Mouse (Mus musculus) mesoderm, embryonic 11.5 days (tissue): Measurements from ENCODE around the gene Tap2.
A peak's percentile ranks its signal among the peaks of the same experiment; 100 is the strongest.
"Not testable (repeated sequence)": the region's sequence is repeated elsewhere in the genome, so short reads cannot be mapped to it uniquely, and the experiment has no call there.

Experiments
- DNase-seq: peaks from one replicate; pipeline ENCODE4 v3.0.0-alpha.2; 2012; ENCODE audit warnings: low read depth, low spot score

Gene Tap2

DNA sequence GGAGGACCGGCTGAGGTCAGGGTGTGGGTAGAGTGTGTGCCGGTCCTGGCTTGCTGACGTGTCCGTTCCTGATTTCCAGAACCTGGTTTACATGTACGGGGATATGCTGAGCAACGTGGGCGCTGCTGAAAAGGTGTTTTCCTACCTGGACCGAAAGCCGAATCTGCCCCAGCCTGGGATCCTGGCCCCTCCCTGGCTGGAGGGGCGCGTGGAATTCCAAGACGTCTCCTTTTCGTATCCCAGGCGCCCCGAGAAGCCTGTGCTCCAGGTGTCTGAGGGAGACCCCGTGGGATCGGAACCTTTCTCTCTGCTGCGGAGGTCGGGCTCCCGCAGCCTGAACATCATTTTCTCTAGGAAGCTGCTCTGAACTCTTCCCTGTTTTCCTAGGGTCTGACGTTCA is 10.6 kb downstream of the Tap2 start:
- DNase-seq, result no peak

DNA sequence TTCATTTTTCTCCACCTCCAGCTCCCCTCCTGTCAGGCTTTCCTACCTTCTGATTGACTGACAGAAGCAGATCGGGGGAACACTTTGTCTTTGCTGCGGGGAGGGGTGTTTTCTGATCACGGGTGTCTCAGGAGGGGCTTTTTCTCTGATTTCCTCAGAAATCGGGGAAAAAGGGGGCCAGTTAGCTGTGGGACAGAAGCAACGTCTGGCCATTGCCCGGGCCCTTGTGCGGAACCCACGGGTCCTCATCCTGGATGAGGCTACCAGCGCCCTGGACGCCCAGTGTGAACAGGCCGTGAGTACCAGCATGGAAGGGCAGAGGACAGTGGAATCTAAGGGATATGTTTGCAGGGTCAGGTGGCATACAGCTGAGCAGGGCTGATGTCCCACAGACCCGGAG is 11.8 kb downstream of the Tap2 start:
- DNase-seq, result no peak

DNA sequence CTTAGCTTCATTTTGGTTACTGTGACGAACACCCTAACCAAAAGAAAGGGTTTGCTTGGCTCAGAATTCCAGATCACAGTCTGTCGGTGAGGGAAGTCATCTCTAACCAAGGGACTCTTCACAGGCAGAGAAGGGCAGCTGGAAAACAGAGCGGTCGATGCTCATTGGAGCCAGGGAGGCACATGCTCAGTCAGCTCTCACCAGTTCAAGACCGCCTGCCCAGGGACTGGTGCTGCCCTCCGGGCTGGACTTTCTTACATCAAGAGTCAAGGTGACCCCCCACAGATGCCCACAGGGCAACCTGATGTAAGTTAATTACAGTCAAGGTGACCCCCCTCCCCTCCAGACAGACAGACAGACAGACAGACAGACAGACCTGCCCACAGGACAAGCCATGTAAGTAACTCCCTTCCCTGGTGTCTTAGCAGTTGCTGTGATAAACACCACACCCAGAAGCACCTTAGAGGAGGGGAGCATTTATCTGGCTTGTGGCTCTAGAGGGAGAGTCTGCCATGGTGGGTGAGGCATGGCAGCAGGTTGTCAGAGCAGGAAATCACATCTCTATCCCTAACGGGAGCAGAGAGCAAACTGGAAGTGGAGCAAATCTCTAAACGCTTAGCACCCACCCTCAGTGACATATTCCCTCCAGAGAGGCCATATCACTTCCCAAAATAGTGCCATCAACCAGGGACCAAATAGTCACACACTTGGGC is 14.0 kb downstream of the Tap2 start:
- no peak for DNase-seq

GRCm38 (mm10) chr17:34217986-34218385 is 14.7 kb downstream of the Tap2 start:
- no peak for DNase-seq

DNA sequence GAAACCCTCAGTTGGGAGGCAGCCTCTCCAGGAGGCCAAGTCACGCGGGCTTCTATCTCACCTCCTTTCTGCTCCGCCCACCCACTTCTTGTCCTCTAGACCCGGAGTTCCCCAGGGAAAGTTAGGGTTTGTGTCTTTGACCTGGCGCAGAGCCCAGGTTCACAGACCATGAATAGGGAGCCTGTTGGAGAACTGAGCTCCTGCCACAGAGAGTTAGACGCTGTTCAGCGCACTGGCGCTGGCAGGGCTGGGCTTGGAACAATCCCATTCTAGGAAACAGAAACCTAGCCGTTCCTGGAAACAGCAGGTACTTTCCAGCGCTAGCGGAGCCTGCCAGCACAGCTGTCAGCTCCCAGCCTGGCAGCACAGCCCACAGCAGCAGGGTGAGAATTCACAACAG is 15.3 kb downstream of the Tap2 start:
- DNase-seq, result no peak

DNA sequence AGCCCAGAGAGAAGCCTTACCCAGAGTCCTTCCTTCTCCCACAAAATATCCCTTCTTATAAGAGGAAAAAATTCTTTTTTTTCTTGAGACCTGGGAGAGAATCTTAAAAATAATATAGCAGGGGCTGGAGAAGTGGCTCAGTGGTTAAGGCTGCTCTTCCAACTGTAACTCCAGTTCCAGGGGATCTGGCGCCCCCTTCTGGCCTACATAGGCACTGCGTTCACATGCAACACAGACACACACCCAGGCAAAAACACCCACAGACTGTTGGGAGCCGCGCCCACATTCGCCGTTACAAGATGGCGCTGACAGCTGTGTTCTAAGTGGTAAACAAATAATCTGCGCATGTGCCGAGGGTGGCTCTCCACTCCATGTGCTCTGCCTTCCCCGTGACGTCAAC is 15.8 kb downstream of the Tap2 start:
- DNase-seq, result not testable (repeated sequence)

DNA sequence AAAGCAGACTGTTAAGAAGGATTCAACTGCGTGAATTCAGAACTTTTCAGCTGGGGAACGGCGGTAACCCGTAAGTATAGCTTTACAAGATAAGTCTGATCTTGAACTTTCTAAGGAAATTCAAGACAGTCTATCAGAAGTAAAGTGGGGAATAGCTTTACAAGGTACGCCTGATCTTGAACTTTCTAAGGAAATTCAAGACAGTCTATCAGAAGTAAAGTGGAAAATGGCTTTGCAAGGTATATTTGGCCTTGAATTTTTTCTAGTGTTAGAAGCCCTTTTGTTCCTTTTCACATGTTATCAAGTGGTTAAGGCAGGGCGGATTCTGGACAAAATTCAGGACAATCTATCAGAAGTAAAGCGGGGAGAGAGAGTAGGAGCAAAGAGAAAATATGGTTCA is 16.5 kb downstream of the Tap2 start:
- not testable (repeated sequence) for DNase-seq

- DNase-seq, result not testable (repeated sequence)
Observed at GRCm38 (mm10) chr17:34220401-34220800, 17.1 kb downstream of the Tap2 start.

DNA sequence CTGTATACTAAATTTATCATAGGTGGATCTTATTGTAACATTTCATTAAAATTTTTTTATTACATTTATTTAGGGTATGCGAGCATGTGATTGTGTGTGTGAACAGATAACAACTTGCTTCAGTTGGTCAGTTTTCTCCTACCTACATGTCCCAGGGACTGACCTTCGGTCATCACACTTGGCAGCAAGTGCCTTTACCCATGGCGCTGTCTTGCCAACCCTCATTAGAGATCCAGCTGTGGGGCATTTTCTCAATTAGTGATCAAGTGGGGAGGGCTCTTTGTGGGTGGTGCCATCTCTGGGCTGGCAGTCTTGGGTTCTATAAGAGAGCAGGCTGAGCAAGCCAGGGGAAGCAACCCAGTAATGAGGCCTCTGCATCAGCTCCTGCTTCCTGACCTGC is 21.5 kb downstream of the Tap2 start:
- no peak for DNase-seq

- DNase-seq, result no peak
Observed at GRCm38 (mm10) chr17:34225426-34225825, 22.1 kb downstream of the Tap2 start.

- not testable (repeated sequence) for DNase-seq
Observed at GRCm38 (mm10) chr17:34225911-34226310, 22.6 kb downstream of the Tap2 start.

DNA sequence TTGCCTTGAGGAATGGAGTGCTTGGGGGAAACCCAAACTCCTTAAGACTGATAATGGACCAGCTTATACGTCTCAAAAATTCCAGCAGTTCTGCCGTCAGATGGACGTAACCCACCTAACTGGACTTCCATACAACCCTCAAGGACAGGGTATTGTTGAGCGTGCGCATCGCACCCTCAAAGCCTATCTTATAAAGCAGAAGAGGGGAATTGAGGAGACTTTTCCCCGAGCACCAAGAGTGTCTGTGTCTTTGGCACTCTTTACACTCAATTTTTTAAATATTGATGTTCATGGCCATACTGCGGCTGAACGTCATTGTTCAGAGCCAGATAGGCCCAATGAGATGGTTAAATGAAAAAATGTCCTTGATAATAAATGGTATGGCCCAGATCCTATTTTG is 27.6 kb downstream of the Tap2 start:
- DNase-seq, result not testable (repeated sequence)

DNA sequence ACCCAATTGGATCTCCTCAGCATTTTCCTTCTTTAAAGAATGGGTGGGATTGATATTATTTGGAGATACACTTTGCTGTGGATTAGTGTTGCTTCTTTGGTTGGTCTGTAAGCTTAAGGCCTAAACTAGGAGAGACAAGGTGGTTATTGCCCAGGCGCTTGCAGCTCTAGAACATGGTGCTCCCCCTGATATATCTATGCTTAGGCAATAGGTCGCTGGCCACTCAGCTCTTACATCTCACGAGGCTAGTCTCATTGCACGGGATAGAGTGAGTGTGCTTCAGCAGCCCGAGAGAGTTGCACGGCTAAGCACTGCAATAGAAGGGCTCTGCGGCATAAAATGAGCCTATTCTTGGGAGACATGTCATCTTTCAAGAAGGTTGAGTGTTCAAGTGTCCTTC is 28.7 kb downstream of the Tap2 start:
- not testable (repeated sequence) for DNase-seq

DNA sequence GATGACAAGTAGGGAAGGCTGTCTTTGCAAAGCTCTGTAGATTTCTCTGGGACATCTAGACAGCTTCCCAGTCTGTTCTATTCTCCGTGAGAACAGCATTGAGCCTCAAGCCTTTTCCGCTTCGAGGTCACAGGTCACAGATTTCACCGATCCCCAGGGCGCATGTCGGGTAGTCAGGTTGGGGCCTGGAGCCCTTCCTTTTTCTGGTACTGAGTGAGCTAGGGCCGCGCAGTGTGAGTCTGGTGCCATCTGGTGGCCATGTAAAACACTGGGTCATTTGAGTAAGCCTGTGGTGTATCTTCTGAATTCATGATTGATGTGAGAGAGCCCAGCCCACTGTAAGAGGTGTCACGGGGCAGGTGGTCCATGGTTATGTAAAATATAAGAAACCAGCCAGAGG is 31.6 kb downstream of the Tap2 start:
- DNase-seq, result peak; percentile 73

GRCm38 (mm10) chr17:34236691-34237090 is 33.4 kb downstream of the Tap2 start:
- DNase-seq, result no peak

GRCm38 (mm10) chr17:34237741-34238140 is 34.4 kb downstream of the Tap2 start:
- no peak for DNase-seq

- no peak for DNase-seq
Observed at GRCm38 (mm10) chr17:34238706-34239105, 35.4 kb downstream of the Tap2 start, which contains the start of gene H2-Ob. TSS of gene H2-Ob (plus strand) at chr17:34238903.

GRCm38 (mm10) chr17:34239601-34240041 is 36.3 kb downstream of the Tap2 start:
- no peak for DNase-seq

DNA sequence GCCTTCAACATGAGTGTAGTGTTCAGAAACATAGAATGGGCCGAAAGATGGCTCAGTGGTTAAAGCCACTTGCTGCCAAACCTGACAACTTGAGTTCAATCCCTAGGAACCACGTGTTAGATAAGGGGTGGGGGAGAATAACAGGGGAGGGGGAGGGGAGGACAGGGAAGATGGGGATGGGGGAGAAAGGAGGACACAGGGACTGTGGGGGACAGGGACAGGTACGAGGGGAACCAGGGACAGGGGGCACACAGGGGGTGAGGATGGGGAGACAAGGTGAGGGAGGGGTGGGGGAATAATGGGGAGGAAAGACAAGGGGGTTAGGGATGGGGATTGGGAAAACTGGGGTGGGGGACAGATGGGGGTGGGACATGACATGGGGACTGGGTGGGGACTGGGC is 37.0 kb downstream of the Tap2 start:
- DNase-seq, result no peak

DNA sequence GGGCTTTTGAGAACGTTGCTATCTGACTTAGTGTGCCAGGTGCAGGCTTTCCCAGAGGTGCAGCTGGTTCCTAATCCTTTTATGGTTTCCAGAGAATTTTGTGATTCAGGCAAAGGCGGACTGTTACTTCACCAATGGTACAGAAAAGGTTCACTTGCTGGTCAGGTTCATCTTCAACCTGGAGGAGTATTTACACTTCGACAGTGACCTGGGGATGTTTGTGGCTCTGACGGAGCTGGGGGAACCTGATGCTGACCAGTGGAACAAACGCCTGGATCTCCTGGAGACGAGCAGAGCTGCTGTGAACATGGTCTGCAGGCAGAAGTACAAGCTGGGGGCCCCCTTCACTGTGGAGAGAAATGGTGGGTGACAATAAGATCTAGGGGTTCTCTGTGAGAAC is 37.6 kb downstream of the Tap2 start:
- DNase-seq, result no peak

- no peak for DNase-seq
Observed at GRCm38 (mm10) chr17:34244656-34245055, 41.3 kb downstream of the Tap2 start.

- no peak for DNase-seq
Observed at GRCm38 (mm10) chr17:34247047-34247446, 43.7 kb downstream of the Tap2 start.

DNA sequence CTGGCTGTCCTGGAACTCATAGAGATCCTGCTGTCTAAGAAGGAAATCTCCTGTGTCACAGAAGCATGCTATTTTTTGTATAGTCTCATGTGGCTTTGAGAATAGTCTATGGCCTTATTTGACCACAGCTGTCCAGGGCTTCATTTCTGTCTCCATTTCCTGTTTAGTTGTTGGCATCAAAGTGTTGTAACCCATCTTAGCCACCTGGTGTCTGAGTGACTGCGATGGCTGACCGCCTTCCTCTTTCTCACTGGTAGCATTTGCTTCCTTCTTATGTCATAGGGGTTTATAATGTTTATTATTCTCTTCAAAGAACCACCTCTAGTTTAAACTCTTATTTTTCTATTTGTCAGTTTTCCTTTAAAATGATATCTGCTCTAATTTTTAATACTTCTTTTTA is 45.4 kb downstream of the Tap2 start:
- no peak for DNase-seq

DNA sequence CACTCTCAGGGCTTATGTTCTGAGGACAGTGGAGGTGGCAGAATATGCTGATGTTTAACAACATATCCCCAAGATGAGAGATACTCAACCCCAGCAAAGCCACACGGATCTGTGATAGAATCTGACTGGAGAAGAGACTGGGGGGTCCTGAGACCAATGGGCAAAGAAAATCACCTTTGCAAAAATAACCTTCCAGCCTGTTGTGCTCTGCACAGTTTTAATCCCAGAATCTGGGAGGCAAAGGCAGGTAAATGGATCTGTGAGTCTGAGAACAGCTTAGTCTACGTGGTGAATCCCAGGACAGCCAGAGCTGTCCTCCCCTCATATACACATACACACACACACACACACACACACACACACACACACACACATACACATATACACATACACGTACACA is 46.0 kb downstream of the Tap2 start:
- no peak for DNase-seq
